Mouse (Mus musculus): ENCODE measurements around the gene Car10. TPM values are rescaled to one million over a fixed set of nuclear protein-coding genes. Genes with fewer than 3 reads are reported as not detected.

Gene Car10
- polyA plus RNA-seq, 1 experiment from 2014 or later, result 0.05 TPM

GRCm38 (mm10) chr11:93470771-93471170 lies 372.9 kb downstream of the Car10 start:
- no peak for DNase-seq (ENCODE audit: low spot score)
- Histone ChIP-seq H3K9ac (ENCODE audit: low read length) (no peak overlapping the region), H3K36me3 (ENCODE audit: control insufficient read depth, insufficient read depth, low read length) (no peaks in the 10 kb centered on the region), H3K4me3 (ENCODE audit: low read depth, low read length) (no peak overlapping the region), H3K9me3 (ENCODE audit: control insufficient read depth, low read length) (no peaks in the 10 kb centered on the region), H3K4me2 (replicated peaks; ENCODE audit: low read depth) (no peak overlapping the region), H3K4me1 (replicated peaks; ENCODE audit: control insufficient read depth, insufficient read depth) (no peaks in the 10 kb centered on the region), H3K27ac (replicated peaks) (no peak overlapping the region), H3K27me3 (ENCODE audit: control insufficient read depth, insufficient read depth, low read length) (no peaks in the 10 kb centered on the region)
- TF ChIP-seq EP300 (optimal IDR thresholded peaks at IDR 0.05), result no peak
- TF ChIP-seq CTCF (IDR thresholded peaks at IDR 0.05; ENCODE audit: low read depth), result no peak
- 74% methylated on average over 7 of the region's 7 CpGs for WGBS
- ATAC-seq (ENCODE audit: low FRiP score, low TSS enrichment), result no peak

- no peaks in the 10 kb centered on the region for H3K27me3 ChIP-seq (ENCODE audit: control insufficient read depth, insufficient read depth, low read length)
- no peak for TF ChIP-seq EP300 (optimal IDR thresholded peaks at IDR 0.05)
- TF ChIP-seq CTCF (IDR thresholded peaks at IDR 0.05; ENCODE audit: low read depth), result peak; percentile 88
- H3K4me2 ChIP-seq (replicated peaks; ENCODE audit: low read depth), result no peak overlapping the region
- H3K9me3 ChIP-seq (ENCODE audit: control insufficient read depth, low read length), result no peaks in the 10 kb centered on the region
- no peaks in the 10 kb centered on the region for H3K36me3 ChIP-seq (ENCODE audit: control insufficient read depth, insufficient read depth, low read length)
- DNase-seq (ENCODE audit: low spot score) (peak; percentile 44), ATAC-seq (ENCODE audit: low FRiP score, low TSS enrichment) (no peak)
- H3K4me3 ChIP-seq (ENCODE audit: low read depth, low read length), result no peak overlapping the region
- no peak overlapping the region for H3K9ac ChIP-seq (ENCODE audit: low read length)
- WGBS, result 42% methylated on average over 10 of the region's 10 CpGs
- no peak overlapping the region for H3K27ac ChIP-seq (replicated peaks)
- no peaks in the 10 kb centered on the region for H3K4me1 ChIP-seq (replicated peaks; ENCODE audit: control insufficient read depth, insufficient read depth)
Observed at GRCm38 (mm10) chr11:93471573-93472179, 373.8 kb downstream of the Car10 start.

GRCm38 (mm10) chr11:93484661-93485060 lies 386.8 kb downstream of the Car10 start:
- 71% methylated on average over 4 of the region's 4 CpGs for WGBS
- Histone ChIP-seq H3K4me1 (replicated peaks; ENCODE audit: control insufficient read depth, insufficient read depth) (no peaks in the 10 kb centered on the region), H3K4me2 (replicated peaks; ENCODE audit: low read depth) (no peak overlapping the region), H3K27me3 (ENCODE audit: control insufficient read depth, insufficient read depth, low read length) (no peaks in the 10 kb centered on the region), H3K9ac (ENCODE audit: low read length) (no peak overlapping the region), H3K36me3 (ENCODE audit: control insufficient read depth, insufficient read depth, low read length) (no peaks in the 10 kb centered on the region), H3K4me3 (ENCODE audit: low read depth, low read length) (no peak overlapping the region), H3K27ac (replicated peaks) (no peak overlapping the region), H3K9me3 (ENCODE audit: control insufficient read depth, low read length) (no peaks in the 10 kb centered on the region)
- TF ChIP-seq CTCF (IDR thresholded peaks at IDR 0.05; ENCODE audit: low read depth), result no peak
- no peak for TF ChIP-seq EP300 (optimal IDR thresholded peaks at IDR 0.05)
- no peak for ATAC-seq (ENCODE audit: low FRiP score, low TSS enrichment)
- DNase-seq (ENCODE audit: low spot score), result no peak

- H3K36me3 ChIP-seq (ENCODE audit: control insufficient read depth, insufficient read depth, low read length), result no peaks in the 10 kb centered on the region
- no peaks in the 10 kb centered on the region for H3K9me3 ChIP-seq (ENCODE audit: control insufficient read depth, low read length)
- DNase-seq (ENCODE audit: low spot score) (no peak), ATAC-seq (ENCODE audit: low FRiP score, low TSS enrichment) (no peak)
- TF ChIP-seq CTCF (IDR thresholded peaks at IDR 0.05; ENCODE audit: low read depth), result no peak
- no peak for TF ChIP-seq EP300 (optimal IDR thresholded peaks at IDR 0.05)
- H3K27me3 ChIP-seq (ENCODE audit: control insufficient read depth, insufficient read depth, low read length), result no peaks in the 10 kb centered on the region
- H3K27ac ChIP-seq (replicated peaks), result no peak overlapping the region
- H3K4me1 ChIP-seq (replicated peaks; ENCODE audit: control insufficient read depth, insufficient read depth), result no peaks in the 10 kb centered on the region
- no peak overlapping the region for H3K9ac ChIP-seq (ENCODE audit: low read length)
- H3K4me2 ChIP-seq (replicated peaks; ENCODE audit: low read depth), result no peak overlapping the region
- 89% methylated on average over 1 of the region's 1 CpGs for WGBS
- H3K4me3 ChIP-seq (ENCODE audit: low read depth, low read length), result no peak overlapping the region
Observed at GRCm38 (mm10) chr11:93487021-93487420, 389.2 kb downstream of the Car10 start.

GRCm38 (mm10) chr11:93487913-93488604 lies 390.2 kb downstream of the Car10 start:
- DNase-seq (ENCODE audit: low spot score) (no peak), ATAC-seq (ENCODE audit: low FRiP score, low TSS enrichment) (no peak)
- H3K9me3 ChIP-seq (ENCODE audit: control insufficient read depth, low read length), result no peaks in the 10 kb centered on the region
- H3K36me3 ChIP-seq (ENCODE audit: control insufficient read depth, insufficient read depth, low read length), result no peaks in the 10 kb centered on the region
- H3K27ac ChIP-seq (replicated peaks), result no peak overlapping the region
- 88% methylated on average over 3 of the region's 3 CpGs for WGBS
- no peaks in the 10 kb centered on the region for H3K27me3 ChIP-seq (ENCODE audit: control insufficient read depth, insufficient read depth, low read length)
- no peak overlapping the region for H3K9ac ChIP-seq (ENCODE audit: low read length)
- no peaks in the 10 kb centered on the region for H3K4me1 ChIP-seq (replicated peaks; ENCODE audit: control insufficient read depth, insufficient read depth)
- no peak overlapping the region for H3K4me3 ChIP-seq (ENCODE audit: low read depth, low read length)
- no peak overlapping the region for H3K4me2 ChIP-seq (replicated peaks; ENCODE audit: low read depth)
- TF ChIP-seq EP300 (optimal IDR thresholded peaks at IDR 0.05), result no peak
- TF ChIP-seq CTCF (IDR thresholded peaks at IDR 0.05; ENCODE audit: low read depth), result no peak

- no peak for TF ChIP-seq EP300 (optimal IDR thresholded peaks at IDR 0.05)
- TF ChIP-seq CTCF (IDR thresholded peaks at IDR 0.05; ENCODE audit: low read depth), result no peak
- no peak overlapping the region for H3K4me2 ChIP-seq (replicated peaks; ENCODE audit: low read depth)
- H3K4me3 ChIP-seq (ENCODE audit: low read depth, low read length), result no peak overlapping the region
- H3K4me1 ChIP-seq (replicated peaks; ENCODE audit: control insufficient read depth, insufficient read depth), result no peaks in the 10 kb centered on the region
- H3K27me3 ChIP-seq (ENCODE audit: control insufficient read depth, insufficient read depth, low read length), result no peaks in the 10 kb centered on the region
- no peak for DNase-seq (ENCODE audit: low spot score)
- no peak for ATAC-seq (ENCODE audit: low FRiP score, low TSS enrichment)
- no peaks in the 10 kb centered on the region for H3K36me3 ChIP-seq (ENCODE audit: control insufficient read depth, insufficient read depth, low read length)
- H3K27ac ChIP-seq (replicated peaks), result no peak overlapping the region
- 71% methylated on average over 11 of the region's 11 CpGs for WGBS
- H3K9me3 ChIP-seq (ENCODE audit: control insufficient read depth, low read length), result no peaks in the 10 kb centered on the region
- H3K9ac ChIP-seq (ENCODE audit: low read length), result no peak overlapping the region
Observed at GRCm38 (mm10) chr11:93490211-93490820, 392.5 kb downstream of the Car10 start.
